In the genomic region with DNA sequence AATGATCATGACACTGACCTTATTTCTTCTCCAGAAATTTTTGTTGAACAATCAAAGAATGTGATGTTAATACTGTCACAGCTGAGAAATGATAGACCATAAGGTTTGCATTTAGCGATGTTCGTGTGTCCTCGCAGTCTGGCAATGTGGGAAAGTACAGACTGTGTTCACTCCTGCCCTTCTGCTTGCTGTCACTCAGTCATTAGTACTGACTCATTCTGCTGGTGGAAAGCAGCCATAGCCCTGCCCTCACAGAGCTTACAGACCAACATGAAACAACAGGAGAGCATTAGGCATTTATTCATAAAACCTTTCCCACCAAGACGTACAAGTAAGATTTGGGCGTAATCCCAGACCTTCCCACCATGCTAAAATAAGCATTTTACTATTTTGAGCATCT, we compare ENCODE assay signal across 18 mouse cellular contexts. TPM values are rescaled to one million over a fixed set of nuclear protein-coding genes. Genes with fewer than 3 reads are reported as not detected.
DNase-seq lines count a peak whose midpoint lies in the region; ATAC-seq and TF ChIP-seq lines count a peak whose summit lies in the region.
"Had no signal": no experiment of that assay in that cellular context is flagged by ENCODE, and none has a peak within 500 bp of the region (broad histone marks: within the 10 kb centered on the region; RNA-seq: fewer than 3 reads in every experiment).

No protein-coding gene starts in this region.

- peak; percentile 29 for DNase-seq in adrenal gland, adult 2 months
- no peak for DNase-seq in adrenal gland, adult (ENCODE audit: inconsistent age in 2 of 2, low spot score in 1 of 2)
- peak; percentile 15 for DNase-seq in gastrocnemius, postnatal 25 days
- no peak for DNase-seq in gastrocnemius, postnatal 14 days
- DNase-seq in 3134 (ENCODE audit: extremely low read depth, insufficient read length, low spot score): peak; percentile 41
- DNase-seq in liver, embryonic 11.5 days (ENCODE audit: low spot score): no peak
- DNase-seq in lung, adult 2 months: no peak
- DNase-seq: adrenal gland, postnatal 14 days; cerebellum, adult 11-12 months; kidney, adult 11 months; kidney, postnatal 36 days; lung, postnatal 14 days; right cerebral cortex, postnatal 14 days had no signal

- no peaks in the 10 kb centered on the region for H3K36me3 ChIP-seq in forebrain, embryonic 16.5 days (ENCODE audit: control insufficient read depth, insufficient read depth)
- peaks cover 5% of the 10 kb centered on the region; the same call in 1 of the 2 replicates for H3K36me3 ChIP-seq in liver, embryonic 11.5 days (ENCODE audit: control insufficient read depth, insufficient read depth, low read length)
- H3K36me3 ChIP-seq: limb, embryonic 10.5 days had no signal

- H3K4me3 ChIP-seq in forebrain, embryonic 16.5 days (replicated peaks; ENCODE audit: low read length): no peak overlapping the region
- H3K4me3 ChIP-seq in liver, embryonic 11.5 days (ENCODE audit: low read depth, low read length): no peak overlapping the region
- H3K4me3 ChIP-seq in lung, adult 2 months (replicated peaks; ENCODE audit: extremely low read depth, low read depth, low read length): no peak overlapping the region
- H3K4me3 ChIP-seq: limb, embryonic 10.5 days; myocyte had no signal

- no peak overlapping the region for H3K27ac ChIP-seq in forebrain, embryonic 16.5 days (ENCODE audit: low read length)
- no peak overlapping the region for H3K27ac ChIP-seq in liver, embryonic 11.5 days (ENCODE audit: low read depth, low read length)
- H3K27ac ChIP-seq: limb, embryonic 10.5 days; liver, embryonic 14.5 days had no signal

- no peak overlapping the region for H3K9ac ChIP-seq in forebrain, embryonic 16.5 days (replicated peaks; ENCODE audit: low read depth, low read length)
- no peak overlapping the region for H3K9ac ChIP-seq in liver, embryonic 11.5 days (ENCODE audit: low read depth, low read length)
- H3K9ac ChIP-seq: liver, embryonic 14.5 days had no signal

- H3K27me3 ChIP-seq in forebrain, embryonic 16.5 days (replicated peaks; ENCODE audit: control insufficient read depth, insufficient read depth, low read length): no peaks in the 10 kb centered on the region
- H3K27me3 ChIP-seq in liver, embryonic 11.5 days (replicated peaks; ENCODE audit: control insufficient read depth, insufficient read depth, low read length): no peaks in the 10 kb centered on the region

- intact Hi-C loops in gastrocnemius, postnatal 14 days (cut with DNase I; ENCODE audit: low total_unique reads): no loop called here

- no peaks in the 10 kb centered on the region for H3K4me1 ChIP-seq in forebrain, embryonic 16.5 days (replicated peaks; ENCODE audit: control insufficient read depth, insufficient read depth, low read length)
- H3K4me1 ChIP-seq in liver, embryonic 11.5 days (replicated peaks; ENCODE audit: control insufficient read depth, insufficient read depth, low read length): no peaks in the 10 kb centered on the region
- H3K4me1 ChIP-seq in lung, adult 2 months (ENCODE audit: control insufficient read depth, insufficient read depth, low read length): no peaks in the 10 kb centered on the region
- H3K4me1 ChIP-seq: limb, embryonic 10.5 days had no signal

- 68% methylated on average over 5 of the region's 5 CpGs for WGBS in forebrain, embryonic 16.5 days
- WGBS in liver, embryonic 11.5 days: 85% methylated on average over 5 of the region's 5 CpGs
- WGBS in lung, adult 2 months: 74% methylated on average over 5 of the region's 5 CpGs

- TF ChIP-seq POLR2A in lung, adult 2 months (IDR thresholded peaks at IDR 0.05; ENCODE audit: borderline replicate concordance, extremely low read depth, low read depth, low read length): no peak

- no peak for TF ChIP-seq CTCF in lung, adult 2 months (IDR thresholded peaks at IDR 0.05; ENCODE audit: insufficient read depth, low read length)

- no peak overlapping the region for H3K4me2 ChIP-seq in forebrain, embryonic 16.5 days (ENCODE audit: low read length)
- H3K4me2 ChIP-seq in liver, embryonic 11.5 days: no peak overlapping the region
- H3K4me2 ChIP-seq: midbrain, embryonic 11.5 days had no signal

- ATAC-seq in forebrain, embryonic 16.5 days: peak; percentile 84
- ATAC-seq in liver, embryonic 11.5 days (replicated peaks; ENCODE audit: low FRiP score): no peak

- H3K9me3 ChIP-seq in forebrain, embryonic 16.5 days (ENCODE audit: control insufficient read depth, low read length): no peaks in the 10 kb centered on the region
- no peaks in the 10 kb centered on the region for H3K9me3 ChIP-seq in liver, embryonic 11.5 days (ENCODE audit: control insufficient read depth, low read length)
- H3K9me3 ChIP-seq: limb, embryonic 10.5 days had no signal

RNA-seq across cellular contexts. Expression of gene Ell2, which starts 47.8 kb away (rescaled TPM):
- 100 to 1,000 TPM in 1 of 2 experiments, 10 to 100 TPM in 1; 49.6 to 165 TPM for total RNA-seq in adrenal gland, adult 2 months (2021)
- polyA plus RNA-seq in adrenal gland, adult 2 months (2012; rRNA removed): 1.8 and 2.2 TPM in 2 replicates
- total RNA-seq in gastrocnemius, postnatal 25 days (2021): 10 to 100 TPM; 21.9 to 31.8 TPM
- total RNA-seq in gastrocnemius, postnatal 14 days (2021): 10 to 100 TPM; 17.9 to 30.2 TPM
- 1.5 and 1.6 TPM in 2 replicates for polyA plus RNA-seq in forebrain, embryonic 16.5 days (2015; fragmentation: Nextera tagmentation; extraction: Ambion mirVana)
- 40.4 and 44.8 TPM in 2 replicates for polyA plus RNA-seq in liver, embryonic 11.5 days (2014; fragmentation: Nextera tagmentation; extraction: Ambion mirVana)
- polyA plus RNA-seq in lung, adult 2 months (2012; rRNA removed): 4.2 and 4.7 TPM in 2 replicates

Comparison
In these comparisons a context has a peak if more than half of its experiments do, and no peak if none do; other contexts are left out.
1. DNase-seq: peak in adrenal gland, adult 2 months (single experiment), gastrocnemius, postnatal 25 days (single experiment) and 3134 (single experiment); none in adrenal gland, adult (0 of 2), gastrocnemius, postnatal 14 days (single experiment), liver, embryonic 11.5 days (single experiment) and lung, adult 2 months (single experiment).